Mouse (Mus musculus) activated CD4-positive, CD25-positive, alpha-beta regulatory T cell (primary cell): Measurements from ENCODE around the gene Nxf1. TPM values are rescaled to one million over a fixed set of nuclear protein-coding genes. Genes with fewer than 3 reads are reported as not detected.

Experiments
- polyA plus RNA-seq, 2 experiments: library from polyadenylated mRNA; unstranded; fragments of 100-300 nt; shearing (Covaris generic); gene quantifications; one replicate each; pipeline ENCODE4 v1.2.1; 2017

Nxf1 gene
- polyA plus RNA-seq, 2 experiments from 2014 or later = 161 to 220 TPM

Other genes with a start within 250 kb of the Nxf1 start
- under 1 TPM in 1 of 2 experiments, not detected in 1; 0.45 TPM for gene Slc22a8, start 165.8 kb upstream of the Nxf1 start, polyA plus RNA-seq
- gene Slc22a6, start 139.0 kb upstream of the Nxf1 start, polyA plus RNA-seq = under 1 TPM in 1 of 2 experiments, not detected in 1; 0.04 TPM
- gene Chrm1, start 93.3 kb upstream of the Nxf1 start, polyA plus RNA-seq = under 1 TPM in 1 of 2 experiments, not detected in 1; 0.04 TPM
- gene Slc3a2, start 33.7 kb upstream of the Nxf1 start, polyA plus RNA-seq = 100 to 1,000 TPM; 123 to 154 TPM
- gene Wdr74, start 21.2 kb upstream of the Nxf1 start, polyA plus RNA-seq = 10 to 100 TPM; 56.2 to 78.4 TPM
- under 1 TPM; 0.53 to 0.74 TPM for gene 1700092M07Rik, start 16.4 kb upstream of the Nxf1 start, polyA plus RNA-seq
- gene Stx5a, start 15.7 kb upstream of the Nxf1 start, polyA plus RNA-seq = 100 to 1,000 TPM; 143 to 165 TPM
- gene Tmem223, start 13.9 kb downstream of the Nxf1 start, polyA plus RNA-seq = 10 to 100 TPM; 90.9 to 99.6 TPM
- gene Tmem179b, start 17.4 kb downstream of the Nxf1 start, polyA plus RNA-seq = 100 to 1,000 TPM; 176 to 213 TPM
- gene Taf6l, start 29.3 kb downstream of the Nxf1 start, polyA plus RNA-seq = 10 to 100 TPM; 12.9 to 19.2 TPM
- 100 to 1,000 TPM; 144 to 188 TPM for gene Polr2g, start 41.5 kb downstream of the Nxf1 start, polyA plus RNA-seq
- gene Zbtb3, start 45.5 kb downstream of the Nxf1 start, polyA plus RNA-seq = 1 to 10 TPM; 2.1 to 2.7 TPM
- 10 to 100 TPM; 45.5 TPM for gene Ttc9c, start 62.3 kb downstream of the Nxf1 start, polyA plus RNA-seq
- 10 to 100 TPM; 13.8 to 14.4 TPM for gene Hnrnpul2, start 62.9 kb downstream of the Nxf1 start, polyA plus RNA-seq
- gene AC129217.1, start 72.7 kb downstream of the Nxf1 start, polyA plus RNA-seq = under 1 TPM in 1 of 2 experiments, not detected in 1; 0.89 TPM
- gene Bscl2, start 80.4 kb downstream of the Nxf1 start, polyA plus RNA-seq = 100 to 1,000 TPM; 115 to 134 TPM
- gene Gng3, start 82.1 kb downstream of the Nxf1 start, polyA plus RNA-seq = 1 to 10 TPM in 1 of 2 experiments, under 1 TPM in 1; 0.39 to 1.0 TPM
- under 1 TPM in 1 of 2 experiments, not detected in 1; 0.10 TPM for gene Lrrn4cl, start 93.7 kb downstream of the Nxf1 start, polyA plus RNA-seq
- gene Ubxn1, start 114.4 kb downstream of the Nxf1 start, polyA plus RNA-seq = 100 to 1,000 TPM; 155 to 175 TPM
- gene Uqcc3, start 123.8 kb downstream of the Nxf1 start, polyA plus RNA-seq = 100 to 1,000 TPM in 1 of 2 experiments, 10 to 100 TPM in 1; 79.3 to 105 TPM
- gene Lbhd1, start 126.7 kb downstream of the Nxf1 start, polyA plus RNA-seq = 10 to 100 TPM; 81.7 to 89.2 TPM
- gene Gm49403, start 126.9 kb downstream of the Nxf1 start, polyA plus RNA-seq = not detected
- gene 1810009A15Rik, start 131.8 kb downstream of the Nxf1 start, polyA plus RNA-seq = 10 to 100 TPM; 53.7 to 60.3 TPM
- not detected for gene Gm49416, start 131.9 kb downstream of the Nxf1 start, polyA plus RNA-seq
- gene Ints5, start 135.9 kb downstream of the Nxf1 start, polyA plus RNA-seq = 10 to 100 TPM; 33.7 to 35.1 TPM
- 100 to 1,000 TPM in 1 of 2 experiments, 10 to 100 TPM in 1; 76.4 to 105 TPM for gene Ganab, start 141.0 kb downstream of the Nxf1 start, polyA plus RNA-seq
- 10 to 100 TPM; 32.7 to 61.4 TPM for gene B3gat3, start 163.3 kb downstream of the Nxf1 start, polyA plus RNA-seq
- 10 to 100 TPM in 1 of 2 experiments, 1 to 10 TPM in 1; 6.7 to 22.9 TPM for gene Rom1, start 172.3 kb downstream of the Nxf1 start, polyA plus RNA-seq
- 10 to 100 TPM; 65.5 to 86.4 TPM for gene Eml3, start 172.5 kb downstream of the Nxf1 start, polyA plus RNA-seq
- 100 to 1,000 TPM; 207 to 252 TPM for gene Mta2, start 184.8 kb downstream of the Nxf1 start, polyA plus RNA-seq
- 10 to 100 TPM; 28.1 to 34.9 TPM for gene Tut1, start 196.8 kb downstream of the Nxf1 start, polyA plus RNA-seq
- gene Eef1g, start 210.0 kb downstream of the Nxf1 start, polyA plus RNA-seq = 100 to 1,000 TPM; 243 to 311 TPM
- gene Ahnak, start 232.2 kb downstream of the Nxf1 start, polyA plus RNA-seq = 10 to 100 TPM; 51.5 to 98.4 TPM